Mouse (Mus musculus): ENCODE measurements at regions not wholly inside any gene's neighbourhood (a gene's known extent, or its start where the extent isn't known, plus 50 kb on each side); places are given as distances from the start of the nearest gene placed in this dataset.

- WGBS: 71% methylated on average over 3 of the region's 3 CpGs
- Histone ChIP-seq H3K27ac (ENCODE audit: control insufficient read depth, insufficient read depth, low read length) (no peak overlapping the region), H3K36me3 (ENCODE audit: control insufficient read depth, insufficient read depth, low read length) (no peaks in the 10 kb centered on the region), H3K27me3 (ENCODE audit: control insufficient read depth, insufficient read depth, low read length) (no peaks in the 10 kb centered on the region), H3K4me1 (replicated peaks; ENCODE audit: control insufficient read depth, insufficient read depth, low read length) (no peaks in the 10 kb centered on the region), H3K4me3 (ENCODE audit: control insufficient read depth, insufficient read depth, low read length) (no peak overlapping the region)
- DNase-seq: no peak
- TF ChIP-seq CTCF (IDR thresholded peaks at IDR 0.05; ENCODE audit: borderline replicate concordance, control insufficient read depth, extremely low read depth, insufficient read depth, low read length, poor library complexity) (no peak), POLR2A (IDR thresholded peaks at IDR 0.05; ENCODE audit: control insufficient read depth, extremely low read depth, insufficient read depth, low read length, poor library complexity) (no peak)
Measured at GRCm38 (mm10) chr1:159156428-159156827, 75.7 kb upstream of the Cop1 start.

- DNase-seq: no peak
- H3K27me3 ChIP-seq (ENCODE audit: control insufficient read depth, insufficient read depth, low read length): no peaks in the 10 kb centered on the region
- H3K36me3 ChIP-seq (ENCODE audit: control insufficient read depth, insufficient read depth, low read length): no peaks in the 10 kb centered on the region
- TF ChIP-seq CTCF (IDR thresholded peaks at IDR 0.05; ENCODE audit: borderline replicate concordance, control insufficient read depth, extremely low read depth, insufficient read depth, low read length, poor library complexity) (no peak), POLR2A (IDR thresholded peaks at IDR 0.05; ENCODE audit: control insufficient read depth, extremely low read depth, insufficient read depth, low read length, poor library complexity) (no peak)
- no peaks in the 10 kb centered on the region for H3K4me1 ChIP-seq (replicated peaks; ENCODE audit: control insufficient read depth, insufficient read depth, low read length)
- WGBS: 89% methylated on average over 8 of the region's 8 CpGs
- H3K4me3 ChIP-seq (ENCODE audit: control insufficient read depth, insufficient read depth, low read length): no peak overlapping the region
- H3K27ac ChIP-seq (ENCODE audit: control insufficient read depth, insufficient read depth, low read length): no peak overlapping the region
Measured at GRCm38 (mm10) chr1:159160035-159160960, 71.8 kb upstream of the Cop1 start.

GRCm38 (mm10) chr1:159163113-159163885, 68.8 kb upstream of the Cop1 start:
- DNase-seq: no peak
- Histone ChIP-seq H3K4me3 (ENCODE audit: control insufficient read depth, insufficient read depth, low read length) (no peak overlapping the region), H3K27me3 (ENCODE audit: control insufficient read depth, insufficient read depth, low read length) (no peaks in the 10 kb centered on the region), H3K27ac (ENCODE audit: control insufficient read depth, insufficient read depth, low read length) (no peak overlapping the region), H3K4me1 (replicated peaks; ENCODE audit: control insufficient read depth, insufficient read depth, low read length) (no peaks in the 10 kb centered on the region), H3K36me3 (ENCODE audit: control insufficient read depth, insufficient read depth, low read length) (no peaks in the 10 kb centered on the region)
- TF ChIP-seq POLR2A (IDR thresholded peaks at IDR 0.05; ENCODE audit: control insufficient read depth, extremely low read depth, insufficient read depth, low read length, poor library complexity) (no peak), CTCF (IDR thresholded peaks at IDR 0.05; ENCODE audit: borderline replicate concordance, control insufficient read depth, extremely low read depth, insufficient read depth, low read length, poor library complexity) (no peak)
- 72% methylated on average over 4 of the region's 4 CpGs for WGBS

GRCm38 (mm10) chr1:159182031-159182430, 50.1 kb upstream of the Cop1 start:
- no peak for TF ChIP-seq CTCF (IDR thresholded peaks at IDR 0.05; ENCODE audit: borderline replicate concordance, control insufficient read depth, extremely low read depth, insufficient read depth, low read length, poor library complexity)
- TF ChIP-seq POLR2A (IDR thresholded peaks at IDR 0.05; ENCODE audit: control insufficient read depth, extremely low read depth, insufficient read depth, low read length, poor library complexity): no peak
- DNase-seq: no peak
- Histone ChIP-seq H3K27ac (ENCODE audit: control insufficient read depth, insufficient read depth, low read length) (no peak overlapping the region), H3K36me3 (ENCODE audit: control insufficient read depth, insufficient read depth, low read length) (no peaks in the 10 kb centered on the region), H3K4me3 (ENCODE audit: control insufficient read depth, insufficient read depth, low read length) (no peak overlapping the region), H3K27me3 (ENCODE audit: control insufficient read depth, insufficient read depth, low read length) (no peaks in the 10 kb centered on the region), H3K4me1 (replicated peaks; ENCODE audit: control insufficient read depth, insufficient read depth, low read length) (no peaks in the 10 kb centered on the region)

Measured in thymus, adult 2 months (tissue).